In the genomic region with DNA sequence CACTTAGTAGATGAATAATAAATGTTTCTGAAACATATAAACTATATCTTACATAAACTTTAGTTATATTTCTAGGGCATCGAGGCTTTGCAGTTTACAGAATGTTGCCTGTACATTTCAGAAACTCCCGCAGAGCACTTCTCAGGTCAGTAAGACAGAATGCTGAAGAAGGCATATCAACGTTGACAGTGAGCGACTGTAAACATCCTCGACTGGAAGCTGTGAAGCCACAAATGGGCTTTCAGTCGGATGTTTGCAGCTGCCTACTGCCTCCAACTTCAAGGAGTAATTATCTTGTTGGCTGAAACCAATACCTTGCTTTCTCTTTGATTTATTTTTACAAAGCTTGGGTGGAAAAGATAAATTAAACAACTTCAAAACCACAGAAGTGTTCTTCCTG, we compare ENCODE assay signal across 21 mouse cellular contexts.
DNase-seq lines count a peak whose midpoint lies in the region; ATAC-seq and TF ChIP-seq lines count a peak whose summit lies in the region.
"Had no signal": no experiment of that assay in that cellular context is flagged by ENCODE, and none has a peak within 500 bp of the region (broad histone marks: within the 10 kb centered on the region; RNA-seq: fewer than 3 reads in every experiment).

No protein-coding gene starts in this region.

- TF ChIP-seq EP300 in lung, postnatal 0 days (IDR thresholded peaks at IDR 0.05), result no peak

- no peak for TF ChIP-seq CTCF in lung, postnatal 0 days (IDR thresholded peaks at IDR 0.05)

- peak overlapping the region; percentile 86 for H3K27ac ChIP-seq in heart, embryonic 13.5 days (replicated peaks)
- H3K27ac ChIP-seq in kidney, embryonic 14.5 days (ENCODE audit: low read depth, low read length), result peak overlapping the region; percentile 47; the same call in 1 of the 2 replicates
- H3K27ac ChIP-seq in lung, postnatal 0 days (ENCODE audit: low read length), result peak overlapping the region; percentile 43
- H3K27ac ChIP-seq: forebrain, embryonic 12.5 days; limb, embryonic 13.5 days; liver, embryonic 14.5 days had no signal

- 20% methylated on average over 6 of the region's 6 CpGs for WGBS in heart, embryonic 13.5 days
- 46% methylated on average over 6 of the region's 6 CpGs for WGBS in kidney, embryonic 14.5 days
- 13% methylated on average over 6 of the region's 6 CpGs for WGBS in lung, postnatal 0 days

- H3K9me3 ChIP-seq in heart, embryonic 13.5 days, result no peaks in the 10 kb centered on the region
- H3K9me3 ChIP-seq in kidney, embryonic 14.5 days (ENCODE audit: control insufficient read depth, low read length), result no peaks in the 10 kb centered on the region
- no peaks in the 10 kb centered on the region for H3K9me3 ChIP-seq in lung, postnatal 0 days (ENCODE audit: low read length)
- H3K9me3 ChIP-seq: forebrain, embryonic 12.5 days; G1E; hindbrain, embryonic 15.5 days; limb, embryonic 13.5 days had no signal

- H3K27me3 ChIP-seq in heart, embryonic 13.5 days (replicated peaks), result no peaks in the 10 kb centered on the region
- H3K27me3 ChIP-seq in kidney, embryonic 14.5 days (ENCODE audit: control insufficient read depth, insufficient read depth, low read length), result no peaks in the 10 kb centered on the region
- H3K27me3 ChIP-seq in lung, postnatal 0 days (replicated peaks; ENCODE audit: insufficient read depth, low read length), result no peaks in the 10 kb centered on the region
- H3K27me3 ChIP-seq in myocyte (ENCODE audit: control insufficient read depth, insufficient read depth, insufficient read length), result no peaks in the 10 kb centered on the region
- H3K27me3 ChIP-seq: forebrain, embryonic 12.5 days; hindbrain, embryonic 15.5 days; limb, embryonic 13.5 days had no signal

- H3K36me3 ChIP-seq in heart, embryonic 13.5 days, result peaks cover 22% of the 10 kb centered on the region
- no peaks in the 10 kb centered on the region; the same call in 1 of the 2 replicates for H3K36me3 ChIP-seq in kidney, embryonic 14.5 days (ENCODE audit: control insufficient read depth, insufficient read depth, low read length)
- H3K36me3 ChIP-seq in lung, postnatal 0 days (ENCODE audit: insufficient read depth, low read length), result no peaks in the 10 kb centered on the region
- H3K36me3 ChIP-seq in myocyte (ENCODE audit: control insufficient read depth, insufficient read depth), result no peaks in the 10 kb centered on the region
- H3K36me3 ChIP-seq: hindbrain, embryonic 15.5 days; limb, embryonic 13.5 days had no signal

- no peak overlapping the region for H3ac ChIP-seq in myocyte (ENCODE audit: control insufficient read depth, insufficient read length)

- peaks cover 58% of the 10 kb centered on the region for H3K4me1 ChIP-seq in heart, embryonic 13.5 days
- H3K4me1 ChIP-seq in kidney, embryonic 14.5 days (ENCODE audit: control insufficient read depth, insufficient read depth, low read length), result no peaks in the 10 kb centered on the region
- H3K4me1 ChIP-seq in lung, postnatal 0 days (ENCODE audit: insufficient read depth, low read depth, low read length), result peaks cover 11% of the 10 kb centered on the region; the same call in 1 of the 2 replicates

- ATAC-seq in heart, embryonic 13.5 days (ENCODE audit: extremely low read depth, insufficient number of reproducible peaks, low FRiP score, low TSS enrichment), result no peak
- no peak for ATAC-seq in kidney, embryonic 14.5 days (ENCODE audit: low FRiP score, low TSS enrichment)
- no peak for ATAC-seq in lung, postnatal 0 days
- ATAC-seq: CD4-positive, CD25-positive, alpha-beta regulatory T cell, adult 4 months had no signal

- TF ChIP-seq POLR2A in myocyte (IDR thresholded peaks at IDR 0.05; ENCODE audit: insufficient read length, low read depth), result no peak

- DNase-seq in heart, postnatal 14 days, result no peak
- DNase-seq in kidney, postnatal 14 days, result no peak
- DNase-seq in lung, postnatal 0 days (ENCODE audit: low spot score), result peak; percentile 19
- no peak for DNase-seq in lung, postnatal 25 days (ENCODE audit: low spot score)
- no peak for DNase-seq in frontal cortex, postnatal 10 days (ENCODE audit: low spot score in 2 of 2)
- DNase-seq: cerebellum, postnatal 10 days; gastrocnemius, postnatal 36 days; layer of hippocampus, adult 9-11 months; midbrain, embryonic 14.5 days; retina, postnatal 1 day; right cerebral cortex, postnatal 4 days; thymus, postnatal 36 days had no signal

- peak overlapping the region; percentile 65; the same call in 1 of the 2 replicates for H3K9ac ChIP-seq in heart, embryonic 13.5 days
- H3K9ac ChIP-seq in kidney, embryonic 14.5 days (ENCODE audit: low read depth, low read length), result no peak overlapping the region
- H3K9ac ChIP-seq in lung, postnatal 0 days (replicated peaks; ENCODE audit: low read depth), result no peak overlapping the region
- H3K9ac ChIP-seq: forebrain, embryonic 12.5 days; hindbrain, embryonic 15.5 days; limb, embryonic 13.5 days; liver, embryonic 14.5 days had no signal

- intact Hi-C loops in heart, postnatal 14 days (cut with DNase I), result loop anchor here (5.0 kb wide), 1 partner anchor 85 kb away; no protein-coding TSS in a partner anchor

- H3K4me3 ChIP-seq in heart, embryonic 13.5 days, result peak overlapping the region; percentile 35
- no peak overlapping the region; the same call in 1 of the 2 replicates for H3K4me3 ChIP-seq in kidney, embryonic 14.5 days (ENCODE audit: low read length)
- H3K4me3 ChIP-seq in lung, postnatal 0 days (ENCODE audit: low read depth, low read length), result no peak overlapping the region
- H3K4me3 ChIP-seq in myocyte, result no peak overlapping the region
- H3K4me3 ChIP-seq: forebrain, embryonic 12.5 days; hindbrain, embryonic 15.5 days; limb, embryonic 13.5 days had no signal

- H3K79me2 ChIP-seq in myocyte (ENCODE audit: control insufficient read depth, insufficient read depth), result peaks cover 30% of the 10 kb centered on the region

- peak overlapping the region; percentile 62 for H3K4me2 ChIP-seq in heart, embryonic 13.5 days
- H3K4me2 ChIP-seq in kidney, embryonic 14.5 days (replicated peaks; ENCODE audit: low read depth, low read length), result peak overlapping the region; percentile 31
- no peak overlapping the region; the same call in 1 of the 2 replicates for H3K4me2 ChIP-seq in lung, postnatal 0 days (replicated peaks; ENCODE audit: low read depth, low read length)
- peak overlapping the region; percentile 71 for H3K4me2 ChIP-seq in myocyte (ENCODE audit: low read depth)
- H3K4me2 ChIP-seq: forebrain, embryonic 12.5 days; hindbrain, embryonic 15.5 days; limb, embryonic 13.5 days had no signal

TF ChIP-seq in myocyte, 11 proteins besides CTCF, POLR2A, EP300 and RAD21:
- no peak for TF ChIP-seq TCF12 (IDR thresholded peaks at IDR 0.05; ENCODE audit: insufficient read depth, poor library complexity, severe bottlenecking)
- no peak for TF ChIP-seq CEBPB (IDR thresholded peaks at IDR 0.05; ENCODE audit: insufficient read depth, poor library complexity, severe bottlenecking)
- TF ChIP-seq TCF3 (IDR thresholded peaks at IDR 0.05; ENCODE audit: insufficient read length, low read depth), result no peak
- TF ChIP-seq E2F4 (IDR thresholded peaks at IDR 0.05; ENCODE audit: insufficient read depth), result no peak
- no peak for TF ChIP-seq MYOD1 (IDR thresholded peaks at IDR 0.05; ENCODE audit: control insufficient read depth in 1 of 3, insufficient read length in 2 of 3, low read depth in 2 of 3)
- TF ChIP-seq MAX (IDR thresholded peaks at IDR 0.05; ENCODE audit: low read depth), result no peak
- no peak for TF ChIP-seq REST (IDR thresholded peaks at IDR 0.05; ENCODE audit: insufficient read depth, insufficient read length)
- TF ChIP-seq SRF (IDR thresholded peaks at IDR 0.05; ENCODE audit: control insufficient read depth, insufficient read length, low read depth), result no peak
- no peak for TF ChIP-seq POLR2AphosphoS2 (IDR thresholded peaks at IDR 0.05; ENCODE audit: insufficient read length, low read depth)
- TF ChIP-seq MYOG (IDR thresholded peaks at IDR 0.05; ENCODE audit: control insufficient read depth in 1 of 3, insufficient read depth in 1 of 3, insufficient read length in 2 of 3, low read depth in 2 of 3), result no peak
- TF ChIP-seq USF1 (IDR thresholded peaks at IDR 0.05; ENCODE audit: low read depth), result no peak
